Mouse (Mus musculus) CH12.LX (cell line): ENCODE data around the gene Ndufs2.

ENCODE experiments used
- CTCF ChIP-seq, 2 experiments: IDR thresholded peaks in 1 of 2; conservative IDR thresholded peaks in 1 of 2; 2 replicates each; pipeline ENCODE4 v1.5.1; 2011 to 2012; ENCODE audit warnings: low read depth in 2 of 2, low read length in 2 of 2, improper control_type of control experiment in 1 of 2, inconsistent platforms in 1 of 2, mild to moderate bottlenecking in 1 of 2, moderate library complexity in 1 of 2
- EP300 ChIP-seq: IDR thresholded peaks from 2 replicates; pipeline ENCODE4 v1.6.1; 2011; ENCODE audit warnings: low read length, improper control_type of control experiment
- HCFC1 ChIP-seq: IDR thresholded peaks from 2 replicates; pipeline ENCODE4 v1.6.1; 2012; ENCODE audit warnings: low read depth, mild to moderate bottlenecking, inconsistent platforms, low read length, improper control_type of control experiment
- JUND ChIP-seq: conservative IDR thresholded peaks from 2 replicates; pipeline ENCODE4 v1.6.1; 2011; ENCODE audit warnings: low read depth, low read length, improper control_type of control experiment
- NELFE ChIP-seq: IDR thresholded peaks from 2 replicates; pipeline ENCODE4 v1.6.1; 2011; ENCODE audit warnings: low read depth, low read length, improper control_type of control experiment
- POLR2A ChIP-seq: IDR thresholded peaks from 2 replicates; pipeline ENCODE4 v1.6.1; 2011; ENCODE audit warnings: low read depth, mild to moderate bottlenecking, improper control_type of control experiment, low read length
- POLR2AphosphoS2 ChIP-seq: IDR thresholded peaks from 2 replicates; pipeline ENCODE4 v1.6.1; 2011; ENCODE audit warnings: low read depth, low read length, improper control_type of control experiment
- UBTF ChIP-seq: IDR thresholded peaks from 2 replicates; pipeline ENCODE4 v1.6.1; 2012; ENCODE audit warnings: low read depth, mild to moderate bottlenecking, inconsistent platforms, low read length, improper control_type of control experiment, moderate library complexity
- ZMIZ1 ChIP-seq: IDR thresholded peaks from 2 replicates; pipeline ENCODE4 v1.6.1; 2012; ENCODE audit warnings: low read depth, mild to moderate bottlenecking, inconsistent platforms, low read length, improper control_type of control experiment

DNA sequence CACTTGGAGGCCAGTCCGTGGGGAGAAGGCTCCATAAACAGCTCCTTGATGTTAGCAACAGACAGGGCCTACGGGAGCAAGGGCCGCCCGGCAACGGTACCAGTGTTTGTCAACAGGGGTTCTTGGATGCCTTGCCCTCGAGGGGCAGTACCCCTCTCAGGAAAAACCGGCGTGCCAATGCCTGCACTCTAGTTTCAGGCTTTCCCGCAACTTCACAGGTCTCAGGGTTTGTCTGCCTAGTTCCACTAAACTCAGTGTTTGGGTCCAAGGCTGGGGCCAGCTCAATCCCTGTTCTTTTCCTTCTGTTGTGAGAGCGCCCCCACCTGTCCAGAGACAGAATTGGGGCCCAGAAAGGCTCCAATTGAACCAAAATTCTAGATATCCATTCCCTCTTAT lies 30.3 kb upstream of the Ndufs2 start:
- no peak for TF ChIP-seq POLR2AphosphoS2
- no peak for TF ChIP-seq POLR2A
- TF ChIP-seq NELFE: no peak
- no peak for TF ChIP-seq EP300
- TF ChIP-seq JUND: no peak
- TF ChIP-seq CTCF (conservative IDR thresholded peaks at IDR 0.05 in 1 of 2, IDR thresholded peaks at IDR 0.05 in 1 of 2; ENCODE audit: low read depth in 2 of 2, low read length in 2 of 2): peak; percentile 65 to 77
- TF ChIP-seq UBTF: no peak
- no peak for TF ChIP-seq ZMIZ1
- TF ChIP-seq HCFC1: no peak
